In the genomic region with DNA sequence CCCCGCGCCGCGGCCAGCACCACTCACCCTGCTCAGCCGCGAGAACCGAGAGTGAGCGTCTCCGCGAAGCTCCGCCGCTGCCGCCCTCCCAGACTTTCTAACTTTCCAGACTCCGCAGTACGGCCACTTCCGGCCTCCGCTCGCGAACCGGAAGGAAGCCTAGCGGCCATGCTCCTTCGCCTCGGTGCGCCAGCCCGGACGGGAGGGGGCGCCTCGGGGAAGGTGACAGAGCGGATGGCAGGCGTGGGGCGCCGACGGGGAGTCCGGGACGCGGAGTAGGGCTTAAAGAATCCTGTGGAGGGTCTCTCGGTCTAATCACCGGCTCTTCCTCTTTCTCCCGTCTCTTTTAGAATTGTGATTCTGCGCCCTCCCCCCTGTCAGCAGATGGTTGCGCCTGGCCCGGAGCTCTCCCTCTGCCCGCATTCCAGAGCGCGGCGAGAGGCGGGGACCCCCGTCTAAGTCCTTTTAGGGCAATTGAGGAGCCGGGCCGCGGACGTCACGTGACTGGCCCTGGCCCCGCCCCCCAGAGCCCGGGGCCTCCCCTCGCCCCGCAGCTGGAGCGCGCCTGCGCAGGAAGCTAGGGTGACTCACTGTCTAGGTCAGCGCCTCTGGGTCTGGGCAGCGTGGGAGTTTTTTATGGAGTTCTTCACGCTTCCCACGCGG, we compare ENCODE assay signal across 8 mouse cellular contexts. TPM values are rescaled to one million over a fixed set of nuclear protein-coding genes. Genes with fewer than 3 reads are reported as not detected.
A peak's percentile ranks its signal among the peaks of the same experiment; 100 is the strongest.
DNase-seq lines count a peak whose midpoint lies in the region; ATAC-seq and TF ChIP-seq lines count a peak whose summit lies in the region.

A gene (plus strand): TSS at position 553 of the 663 bp plus-strand sequence.

- H3K27me3 ChIP-seq in G1E (ENCODE audit: insufficient read depth, low read length) = no peaks in the 10 kb centered on the region
- H3K27me3 ChIP-seq in forebrain, embryonic 16.5 days (replicated peaks; ENCODE audit: control insufficient read depth, insufficient read depth, low read length) = no peaks in the 10 kb centered on the region
- no peaks in the 10 kb centered on the region for H3K27me3 ChIP-seq in lung, embryonic 14.5 days (ENCODE audit: insufficient read depth, low read length)
- H3K27me3 ChIP-seq in thymus, adult 2 months (ENCODE audit: control insufficient read depth, insufficient read depth, low read length) = no peaks in the 10 kb centered on the region

- peak within 1 kb of the TSS; percentile 90 for H3K4me3 ChIP-seq in G1E (ENCODE audit: low read depth, low read length)
- peak within 1 kb of the TSS; percentile 92 for H3K4me3 ChIP-seq in forebrain, embryonic 16.5 days (replicated peaks; ENCODE audit: low read length)
- peak within 1 kb of the TSS; percentile 71 for H3K4me3 ChIP-seq in layer of hippocampus, adult 2 months
- H3K4me3 ChIP-seq in lung, embryonic 14.5 days (ENCODE audit: low read depth, low read length) = peak within 1 kb of the TSS; percentile 89
- H3K4me3 ChIP-seq in olfactory bulb, adult 2 months (ENCODE audit: insufficient read depth, low read depth, low read length) = peak within 1 kb of the TSS; percentile 89
- H3K4me3 ChIP-seq in thymus, adult 2 months (ENCODE audit: control insufficient read depth, insufficient read depth, low read length) = peak within 1 kb of the TSS; percentile 56

- peak; percentile 62; the same call in 1 of the 2 replicates for TF ChIP-seq POLR2A in olfactory bulb, adult 2 months (IDR thresholded peaks at IDR 0.05; ENCODE audit: insufficient read depth, low read depth, low read length)
- TF ChIP-seq POLR2A in thymus, adult 2 months (IDR thresholded peaks at IDR 0.05; ENCODE audit: control insufficient read depth, extremely low read depth, insufficient read depth, low read length, poor library complexity) = peak; percentile 55; the same call in 1 of the 2 replicates

- H3K27ac ChIP-seq in forebrain, embryonic 16.5 days (ENCODE audit: low read length) = peak within 1 kb of the TSS; percentile 95
- peak within 1 kb of the TSS; percentile 100 for H3K27ac ChIP-seq in layer of hippocampus, adult 2 months
- H3K27ac ChIP-seq in lung, embryonic 14.5 days (ENCODE audit: low read depth) = peak within 1 kb of the TSS; percentile 100
- peak within 1 kb of the TSS; percentile 95 for H3K27ac ChIP-seq in olfactory bulb, adult 2 months (ENCODE audit: insufficient read depth, low read depth, low read length)
- H3K27ac ChIP-seq in thymus, adult 2 months (ENCODE audit: control insufficient read depth, insufficient read depth, low read length) = peak within 1 kb of the TSS; percentile 77

- peak; percentile 95 for DNase-seq in G1E (ENCODE audit: low spot score)
- DNase-seq in cerebellum, adult 18-20 months = peak; percentile 94 to 97
- DNase-seq in heart, postnatal 36 days = peak; percentile 98 to 99
- peak; percentile 95 to 96 for DNase-seq in layer of hippocampus, adult 2 months (ENCODE audit: low spot score in 2 of 2)
- peak; percentile 99 for DNase-seq in lung, embryonic 14.5 days
- peak; percentile 99 for DNase-seq in thymus, adult 2 months

- under 1% methylated on average over 64 of the region's 65 CpGs for WGBS in forebrain, embryonic 16.5 days
- WGBS in lung, embryonic 14.5 days = under 1% methylated on average over 64 of the region's 65 CpGs
- under 1% methylated on average over 65 of the region's 65 CpGs for WGBS in olfactory bulb, adult 2 months
- WGBS in thymus, adult 2 months = under 1% methylated on average over 63 of the region's 65 CpGs

- intact Hi-C loops in heart, postnatal 36 days (cut with DNase I) = loop anchor here (2.0 to 10.0 kb wide), 5 partner anchors 41 to 1617 kb away; a partner anchor contains a TSS

- peaks cover 42% of the 10 kb centered on the region for H3K4me1 ChIP-seq in G1E (ENCODE audit: insufficient read depth, low read depth, low read length)
- H3K4me1 ChIP-seq in forebrain, embryonic 16.5 days (replicated peaks; ENCODE audit: control insufficient read depth, insufficient read depth, low read length) = peaks cover 13% of the 10 kb centered on the region
- H3K4me1 ChIP-seq in lung, embryonic 14.5 days (ENCODE audit: insufficient read depth) = peaks cover 18% of the 10 kb centered on the region
- H3K4me1 ChIP-seq in olfactory bulb, adult 2 months (ENCODE audit: control insufficient read depth, insufficient read depth, low read length) = peaks cover 5% of the 10 kb centered on the region; the same call in 1 of the 2 replicates
- H3K4me1 ChIP-seq in thymus, adult 2 months (replicated peaks; ENCODE audit: control insufficient read depth, insufficient read depth, low read length) = peaks cover 5% of the 10 kb centered on the region

- H3K4me2 ChIP-seq in forebrain, embryonic 16.5 days (ENCODE audit: low read length) = peak within 1 kb of the TSS; percentile 82
- peak within 1 kb of the TSS; percentile 63 for H3K4me2 ChIP-seq in lung, embryonic 14.5 days

- peak within 1 kb of the TSS; percentile 81 for H3K9ac ChIP-seq in forebrain, embryonic 16.5 days (replicated peaks; ENCODE audit: low read depth, low read length)
- H3K9ac ChIP-seq in lung, embryonic 14.5 days = peak within 1 kb of the TSS; percentile 98

- ATAC-seq in G1E (ENCODE audit: extremely low read depth, insufficient number of reproducible peaks, low FRiP score, poor library complexity, severe bottlenecking) = peak; percentile 69
- ATAC-seq in forebrain, embryonic 16.5 days = peak; percentile 94
- peak; percentile 95 for ATAC-seq in lung, embryonic 14.5 days (ENCODE audit: insufficient read depth)

- TF ChIP-seq CTCF in G1E (IDR thresholded peaks at IDR 0.05; ENCODE audit: low read depth, low read length) = no peak
- peak; percentile 72 for TF ChIP-seq CTCF in layer of hippocampus, adult 2 months (conservative IDR thresholded peaks at IDR 0.05)
- TF ChIP-seq CTCF in lung, embryonic 14.5 days (IDR thresholded peaks at IDR 0.05; ENCODE audit: low read depth) = peak; percentile 74
- TF ChIP-seq CTCF in olfactory bulb, adult 2 months (IDR thresholded peaks at IDR 0.05; ENCODE audit: insufficient read depth, low read depth, low read length) = 0 out of 2 replicates have a peak, but pooled peaks have one; percentile 15
- peak; percentile 45; the same call in 1 of the 2 replicates for TF ChIP-seq CTCF in thymus, adult 2 months (IDR thresholded peaks at IDR 0.05; ENCODE audit: borderline replicate concordance, control insufficient read depth, extremely low read depth, insufficient read depth, low read length, poor library complexity)

- peaks cover 22% of the 10 kb centered on the region for H3K36me3 ChIP-seq in G1E (replicated peaks)
- H3K36me3 ChIP-seq in forebrain, embryonic 16.5 days (ENCODE audit: control insufficient read depth, insufficient read depth) = no peaks in the 10 kb centered on the region
- 0 out of 2 replicates have a peak, but pooled peaks cover 3% of the 10 kb centered on the region for H3K36me3 ChIP-seq in lung, embryonic 14.5 days (ENCODE audit: insufficient read depth)
- H3K36me3 ChIP-seq in thymus, adult 2 months (ENCODE audit: control insufficient read depth, insufficient read depth, low read length) = no peaks in the 10 kb centered on the region

- H3K9me3 ChIP-seq in G1E (replicated peaks) = no peaks in the 10 kb centered on the region
- no peaks in the 10 kb centered on the region for H3K9me3 ChIP-seq in forebrain, embryonic 16.5 days (ENCODE audit: control insufficient read depth, low read length)
- H3K9me3 ChIP-seq in lung, embryonic 14.5 days (ENCODE audit: low read depth, low read length) = no peaks in the 10 kb centered on the region

RNA-seq across cellular contexts. Expression of the gene that starts here (rescaled TPM):
- total RNA-seq in G1E (2014; fragmentation: Nextera tagmentation) = 1.2 and 1.6 TPM in 2 replicates
- 0.71 and 1.0 TPM in 2 replicates for total RNA-seq in G1E (2017)
- polyA plus RNA-seq in G1E (2012) = 0.11 and 0.25 TPM in 2 replicates
- polyA plus RNA-seq in forebrain, embryonic 16.5 days (2015; fragmentation: Nextera tagmentation; extraction: Ambion mirVana) = 0.77 and 1.3 TPM in 2 replicates
- total RNA-seq in heart, postnatal 36 days (2021) = 1,000 to 10,000 TPM; 1,078 to 1,194 TPM
- total RNA-seq in layer of hippocampus, adult 2 months (2021) = 1 to 10 TPM; 2.2 to 2.8 TPM
- polyA plus RNA-seq in lung, embryonic 14.5 days (2014; fragmentation: Nextera tagmentation; extraction: Ambion mirVana) = 5.7 and 7.6 TPM in 2 replicates
- polyA plus RNA-seq in olfactory bulb, adult 2 months (2012; ENCODE audit: insufficient read depth, insufficient read length, low replicate concordance, missing spikeins) = not detected in 2 replicates
- polyA plus RNA-seq in thymus, adult 2 months (2012; rRNA removed) = 1.9 and 6.8 TPM in 2 replicates

Comparison
In these comparisons a context has a peak if more than half of its experiments do, and no peak if none do; other contexts are left out.
1. Peak in every context shown above with its lines: DNase-seq, ATAC-seq, H3K4me3 ChIP-seq and H3K27ac ChIP-seq.
2. RNA of the gene that starts here (total RNA-seq): 1,078 to 1,194 TPM in heart, postnatal 36 days; 2.2 to 2.8 TPM in layer of hippocampus, adult 2 months and 0.71 to 1.6 TPM in G1E; every median in the first group is over 100 times any median in the second.